Mouse (Mus musculus) lung, postnatal 14 days (tissue): ENCODE results near the gene Itga4.

Source experiments
- DNase-seq: peaks from one replicate; pipeline ENCODE4 v3.0.0; 2021

Gene Itga4

DNA sequence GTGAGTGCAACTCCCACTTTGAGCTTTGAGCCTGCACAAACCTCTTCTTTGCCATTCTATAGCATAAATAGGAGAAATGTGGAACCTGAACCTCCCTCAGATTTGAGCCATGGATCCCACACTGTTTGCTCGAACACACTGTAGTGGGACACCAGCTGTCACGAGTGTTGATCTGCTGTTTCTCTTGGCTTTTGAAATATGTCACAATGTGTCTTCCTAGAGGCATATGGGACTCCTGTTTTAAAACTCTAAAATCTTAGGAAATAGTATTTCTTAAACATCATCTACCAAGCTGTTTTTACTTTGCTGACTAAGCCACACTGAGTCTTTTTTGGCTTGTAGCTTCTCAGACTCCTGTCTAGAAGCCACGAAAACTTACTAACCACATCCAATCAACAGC lies 102.6 kb downstream of the Itga4 start:
- DNase-seq, result no peak

DNA sequence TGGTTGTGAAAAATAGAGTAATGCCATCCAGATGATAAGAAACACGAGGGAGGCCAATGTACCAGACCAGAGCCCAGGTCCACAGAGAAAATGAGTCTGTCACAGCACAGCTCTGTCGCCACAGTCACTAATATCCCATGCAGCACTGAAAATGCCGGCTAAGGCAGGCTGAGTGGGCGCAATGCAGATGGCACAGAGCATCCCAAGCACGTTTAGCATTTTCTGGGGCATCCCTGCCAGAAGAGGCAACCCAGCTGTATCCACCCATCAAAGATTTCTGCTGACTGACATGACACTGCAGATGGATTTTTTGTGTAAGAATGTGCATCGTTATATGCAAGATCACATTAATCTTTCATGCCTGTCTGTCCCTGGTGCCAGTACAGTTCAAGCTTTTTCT lies 106.8 kb downstream of the Itga4 start:
- no peak for DNase-seq

DNA sequence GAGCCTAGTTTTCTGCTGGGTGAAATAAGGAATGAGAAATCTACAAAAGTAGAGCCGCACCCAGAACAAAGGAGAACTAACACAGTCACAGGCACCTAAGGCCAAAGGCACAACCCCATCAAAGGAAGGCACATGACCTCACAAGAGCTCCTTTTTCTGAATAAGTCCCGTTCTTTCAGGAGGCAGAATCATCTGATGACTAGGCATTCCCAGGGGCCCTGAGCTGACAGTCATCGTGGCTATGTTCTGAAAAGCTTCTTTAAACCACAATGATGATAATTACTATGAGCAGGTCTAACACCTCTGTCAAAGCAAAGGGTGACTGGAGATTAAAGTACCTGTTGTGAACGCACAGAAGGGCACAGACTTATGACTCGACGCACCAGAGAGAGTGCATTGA lies 108.7 kb downstream of the Itga4 start:
- DNase-seq, result no peak

DNA sequence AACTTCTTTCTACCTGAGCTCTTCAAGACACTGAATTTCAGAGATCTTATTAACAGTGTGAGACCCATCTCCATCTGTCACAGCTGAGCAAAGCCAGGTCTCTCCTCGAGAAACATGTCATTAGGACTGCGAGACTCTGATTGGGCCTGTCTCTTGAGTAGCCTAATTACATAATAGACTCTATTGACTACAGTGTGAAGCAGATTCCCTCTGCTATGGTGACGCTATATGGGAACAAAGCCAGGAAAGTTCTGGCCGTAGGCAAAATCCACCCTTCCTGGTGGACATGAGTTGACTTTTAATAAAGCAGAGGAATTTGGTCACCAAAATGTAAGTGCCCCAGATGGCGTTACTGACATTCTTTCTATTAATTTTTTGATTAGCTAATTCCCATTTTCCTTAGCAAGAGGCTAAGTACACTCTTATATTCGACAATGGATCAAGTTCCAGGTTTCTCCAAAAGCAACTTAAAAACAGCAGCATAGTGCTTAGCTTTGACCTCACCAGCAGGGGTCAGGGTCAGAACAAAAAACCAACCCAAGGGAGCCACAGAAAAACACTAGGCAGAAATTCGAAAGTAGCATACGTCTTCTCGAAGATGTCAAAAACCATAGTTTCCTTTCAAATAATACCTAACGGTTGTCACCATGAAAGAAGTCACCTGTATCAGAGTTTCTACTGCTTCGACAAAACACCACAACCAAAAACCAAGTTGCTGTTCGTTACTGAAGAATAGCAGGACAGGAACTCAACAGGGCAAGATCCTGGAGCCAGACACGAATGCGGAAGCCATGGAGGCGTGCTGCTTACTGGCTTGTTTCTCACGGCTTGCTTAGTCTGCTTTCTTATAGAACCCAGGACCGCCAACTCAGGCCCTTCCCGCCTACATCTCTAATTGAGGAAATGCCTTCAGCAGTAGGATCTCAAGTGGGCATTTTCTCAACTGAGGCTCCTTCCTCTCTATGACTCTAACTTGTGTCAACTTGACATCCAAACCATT lies 112.5 kb downstream of the Itga4 start:
- DNase-seq, result no peak

DNA sequence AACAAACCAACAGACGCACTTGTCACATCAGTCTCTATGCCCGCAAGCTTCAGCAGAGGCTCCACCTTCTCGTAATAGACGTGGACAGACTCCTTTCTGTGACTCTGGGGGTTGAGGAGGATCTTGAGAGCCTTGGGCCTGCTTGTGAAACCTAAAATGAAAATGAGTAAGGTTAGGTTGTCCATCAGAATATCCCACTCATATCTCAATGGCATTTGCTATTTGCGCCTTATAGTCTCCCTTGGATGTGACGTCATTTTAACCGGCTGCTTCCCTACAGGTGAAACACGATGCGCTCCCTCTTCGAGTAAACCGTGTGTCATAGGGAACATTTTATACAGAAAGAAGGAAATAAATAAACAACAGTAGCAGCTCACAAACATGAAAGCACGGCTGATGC lies 113.4 kb downstream of the Itga4 start:
- DNase-seq, result no peak

DNA sequence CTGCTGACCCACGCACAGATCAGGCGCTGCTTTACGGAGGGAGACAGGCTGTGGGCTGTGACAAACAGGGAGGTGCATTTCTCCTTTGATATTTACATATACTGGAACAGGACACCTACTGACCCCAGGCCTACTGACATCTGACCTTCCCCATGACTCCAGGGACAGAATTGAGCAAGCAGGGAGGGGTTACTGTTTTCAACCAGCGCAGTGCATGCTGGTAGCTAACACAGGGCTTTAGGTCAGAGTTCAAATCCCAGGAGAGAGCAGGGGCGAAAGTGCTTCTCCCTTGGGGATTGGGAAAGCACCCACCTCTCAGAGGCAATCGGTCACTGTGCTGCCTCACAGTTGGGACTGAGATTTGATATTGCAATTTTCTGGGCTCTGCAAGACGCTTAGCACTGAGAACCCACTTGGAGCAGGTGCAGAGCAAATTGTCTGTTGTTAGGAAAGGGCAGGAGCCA lies 113.9 kb downstream of the Itga4 start:
- DNase-seq, result no peak

DNA sequence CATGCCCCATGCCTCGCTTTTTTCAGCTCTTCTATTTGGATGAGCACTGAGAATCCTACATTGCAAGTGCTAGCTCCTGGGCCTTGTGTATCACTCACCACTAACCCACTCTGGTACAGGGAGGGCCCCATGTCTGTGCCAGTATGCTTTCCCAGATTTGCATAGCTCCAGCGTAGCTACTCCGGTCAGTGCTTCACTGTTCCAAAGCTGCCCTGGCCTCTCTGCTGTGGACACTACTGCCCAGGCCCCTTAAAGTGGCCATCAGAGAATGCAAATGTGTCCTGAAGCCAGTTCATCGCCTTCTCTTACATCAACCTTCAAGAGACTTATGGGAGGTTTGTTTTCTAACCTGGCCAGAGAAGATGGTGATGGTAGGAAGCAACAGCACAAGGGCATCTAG lies 114.7 kb downstream of the Itga4 start:
- DNase-seq, result no peak

DNA sequence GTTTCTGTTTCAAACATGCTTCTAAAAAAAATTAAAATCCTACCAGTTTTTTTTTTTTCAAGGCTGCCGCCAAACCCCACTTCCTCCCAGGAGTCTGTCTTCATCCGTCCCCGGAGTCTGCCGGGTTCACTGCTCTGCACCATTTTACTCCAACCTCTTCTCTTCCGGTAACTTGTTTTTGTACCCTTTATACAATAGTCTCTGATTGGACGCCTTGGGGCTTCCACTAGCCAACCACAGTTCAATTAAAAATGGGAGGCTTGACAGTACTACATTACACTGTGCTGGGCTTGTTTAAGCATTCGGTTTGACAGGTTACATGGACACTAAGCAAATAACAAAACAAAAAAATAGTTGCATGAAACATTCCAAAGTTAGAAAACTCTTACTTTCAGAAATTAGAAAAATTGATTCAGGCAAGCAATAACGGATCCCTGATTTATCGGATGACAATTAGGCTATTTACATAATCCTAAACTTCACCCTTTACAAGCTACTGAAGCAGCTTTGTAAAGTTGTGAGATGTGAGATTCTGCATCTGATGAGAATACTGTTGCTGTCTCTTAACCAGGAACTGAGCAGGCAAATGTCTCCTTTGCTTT lies 115.6 kb downstream of the Itga4 start:
- no peak for DNase-seq

DNA sequence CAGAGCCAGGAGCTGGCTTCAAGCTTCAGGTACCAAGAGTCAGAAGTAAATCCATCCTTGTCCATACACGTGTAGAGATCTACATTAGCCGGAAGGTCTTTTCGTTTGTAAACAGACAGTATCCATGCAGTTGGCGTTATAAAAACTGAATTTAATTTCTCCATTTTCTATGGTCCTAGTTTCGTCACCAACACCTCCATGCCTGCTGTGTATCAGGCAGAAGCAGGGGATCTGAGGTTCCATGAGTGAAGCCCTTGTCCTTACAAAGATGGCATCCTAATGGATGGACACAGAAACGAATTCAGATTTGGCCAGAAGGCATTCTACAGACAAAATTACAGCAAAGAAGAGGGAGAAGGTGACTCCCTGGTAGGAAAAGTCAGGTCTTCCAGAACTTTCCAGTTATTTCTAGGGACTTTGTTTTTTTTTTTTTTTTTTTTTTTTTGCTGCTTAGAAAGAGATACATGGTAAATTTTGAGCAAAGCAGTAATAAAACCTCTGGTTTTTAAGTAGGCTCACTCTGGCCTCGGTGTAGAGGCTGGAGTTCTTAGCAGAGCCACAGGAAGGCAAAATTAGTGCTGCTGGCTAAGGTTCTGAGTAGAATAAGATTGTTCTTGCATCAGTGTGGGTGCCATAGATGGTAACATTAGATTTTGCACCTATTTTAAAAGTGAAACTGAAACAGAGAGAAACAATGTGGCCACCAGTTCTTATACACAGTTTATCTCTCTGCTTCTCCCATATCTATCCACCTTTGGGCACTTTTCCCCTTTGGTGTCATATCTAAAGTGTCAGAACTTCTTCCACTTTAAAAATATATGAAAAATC lies 116.3 kb downstream of the Itga4 start:
- no peak for DNase-seq

DNA sequence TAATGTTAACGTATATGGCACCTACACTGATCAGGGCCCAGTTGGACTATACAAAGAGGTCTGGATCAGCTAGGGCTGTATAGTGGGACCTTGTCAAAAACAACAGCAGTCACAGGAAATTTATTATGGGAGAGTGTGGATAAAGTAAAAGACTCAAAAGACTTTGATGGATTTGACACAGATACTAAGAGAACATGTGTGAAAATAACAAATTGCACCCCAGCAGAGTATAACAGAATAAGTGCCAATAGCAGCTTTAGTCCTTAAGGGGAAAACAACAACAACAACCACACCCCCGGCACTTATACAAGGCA lies 116.9 kb downstream of the Itga4 start:
- DNase-seq, result no peak

DNA sequence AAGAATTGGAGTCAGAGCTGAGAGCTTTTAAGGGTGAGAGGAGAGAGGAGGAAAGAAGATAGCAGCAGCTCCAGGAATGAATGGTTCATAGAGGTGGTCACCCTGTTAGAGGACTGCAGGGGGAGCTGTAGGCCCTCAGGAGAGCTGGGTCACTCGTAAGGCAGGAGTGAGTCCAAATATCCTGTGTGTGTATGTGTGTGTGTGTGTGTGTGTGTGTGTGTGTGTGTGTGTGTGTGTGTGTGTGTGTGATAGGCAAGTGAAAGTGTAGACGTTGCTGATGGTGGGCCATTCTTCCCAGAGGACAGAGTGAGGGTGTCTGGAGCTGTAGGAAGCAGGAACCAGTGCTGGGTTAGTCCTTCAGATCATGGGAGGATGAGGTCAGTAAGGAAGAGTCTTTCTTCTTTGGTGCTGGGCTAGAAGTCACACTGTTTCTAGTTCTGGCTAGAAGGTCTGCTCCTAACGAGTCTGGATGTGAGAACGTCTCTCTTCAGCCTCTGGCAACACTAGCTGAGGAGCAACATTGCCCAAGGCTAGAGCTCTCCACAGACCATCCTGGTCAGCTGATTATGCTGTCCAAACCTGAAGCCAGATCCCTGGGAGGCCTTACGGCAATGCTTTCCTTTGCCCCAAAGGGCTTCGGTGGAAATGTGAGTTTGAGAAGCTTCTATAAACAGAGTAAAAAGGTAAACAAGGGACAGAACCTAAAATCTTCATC lies 117.4 kb downstream of the Itga4 start:
- DNase-seq, result peak; percentile 12

DNA sequence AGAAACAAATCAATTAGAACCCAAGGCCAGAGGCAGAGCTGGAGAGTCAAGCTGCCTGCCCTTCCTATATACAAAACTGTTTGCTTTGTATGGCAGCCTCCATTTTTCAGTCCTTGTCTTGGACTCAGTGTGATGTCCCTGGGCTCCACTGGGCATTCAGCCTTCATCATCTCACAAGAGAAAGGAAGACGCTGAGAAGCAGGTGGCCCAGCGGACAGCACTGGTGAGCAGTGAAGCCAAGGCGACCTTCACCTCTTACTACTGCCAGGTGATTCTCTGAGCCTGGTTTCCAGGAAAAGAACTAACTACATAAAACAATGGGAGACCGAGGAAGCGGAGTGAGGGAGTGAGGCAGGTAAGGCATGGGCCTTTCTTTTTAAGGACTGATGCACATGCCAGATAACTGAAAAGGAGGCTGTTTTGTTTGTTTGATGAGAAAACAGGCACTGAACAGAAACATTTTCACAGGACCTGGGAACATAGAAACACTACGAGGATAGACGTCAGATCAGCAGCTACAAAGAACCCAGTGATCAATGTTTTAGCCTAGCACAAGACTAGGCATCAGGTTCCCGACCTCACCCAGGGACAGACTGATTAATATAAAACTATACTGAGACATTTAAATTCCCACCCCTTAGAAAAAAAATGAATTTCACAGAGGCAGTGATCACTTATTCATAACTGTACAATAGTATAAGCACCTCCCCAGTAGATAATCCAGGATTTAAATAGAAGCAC lies 123.3 kb downstream of the Itga4 start:
- DNase-seq, result no peak

DNA sequence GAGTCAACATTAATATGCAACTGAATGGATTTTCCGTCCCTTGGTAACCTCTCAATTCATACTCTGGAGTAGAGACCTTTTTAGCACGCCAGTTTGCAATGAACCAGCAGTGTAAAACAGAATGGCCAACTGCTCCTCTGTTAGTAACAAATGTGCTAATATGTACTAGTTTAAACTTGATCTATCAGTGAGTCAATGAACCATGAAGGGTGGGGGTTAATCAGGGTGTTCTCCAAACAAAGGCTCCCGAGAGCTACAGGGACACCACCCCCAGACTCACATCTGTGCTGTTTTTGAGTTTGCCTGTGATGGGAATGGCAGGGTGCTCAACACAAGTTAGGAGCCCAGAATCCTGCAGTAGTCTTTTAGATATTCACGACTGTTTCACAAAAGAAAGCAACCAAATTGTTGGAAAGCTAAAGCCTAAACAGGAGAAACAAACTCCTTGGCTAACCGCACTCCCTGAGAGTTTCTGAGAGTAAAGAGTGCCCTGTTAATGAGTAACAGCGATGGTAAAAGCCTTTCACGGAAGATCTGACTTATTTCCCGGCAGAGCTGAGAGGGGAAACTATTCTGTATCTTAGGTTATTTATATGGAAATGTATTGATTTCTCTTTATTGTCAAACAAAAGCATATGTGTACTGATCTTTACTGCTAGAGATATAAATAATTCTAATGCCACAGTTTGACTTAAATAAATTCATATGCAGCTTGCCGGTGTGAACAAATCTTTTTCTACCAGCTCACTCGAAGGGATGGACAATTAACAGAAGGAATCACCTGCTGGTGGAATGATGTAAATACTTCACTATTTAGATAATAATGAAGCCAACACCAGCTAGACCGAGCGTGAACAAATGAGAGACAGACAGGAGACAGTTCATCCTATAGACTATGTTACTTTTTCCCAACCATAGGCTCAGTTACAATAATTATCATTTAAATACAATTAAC lies 124.1 kb downstream of the Itga4 start:
- no peak for DNase-seq
